Mouse (Mus musculus) ES-E14 (cell line): Measurements from ENCODE around the gene Smim24. TPM values are rescaled to one million over a fixed set of nuclear protein-coding genes. Genes with fewer than 3 reads are reported as not detected.
A peak's percentile ranks its signal among the peaks of the same experiment; 100 is the strongest.

Experiments
- DNase-seq: peaks from one replicate; pipeline ENCODE4 v3.0.0-alpha.2; 2013; ENCODE audit warnings: low read depth, low spot score
- H3K27ac ChIP-seq: 2 replicates; pipeline ENCODE4 v1.5.1; 2012; ENCODE audit warnings: low read depth, mild to moderate bottlenecking, low read length, moderate library complexity, mixed read lengths; ENCODE audit not compliant: poor library complexity, insufficient read depth, severe bottlenecking
- H3K36me3 ChIP-seq: 2 replicates; pipeline ENCODE4 v1.6.1; 2012; ENCODE audit warnings: mild to moderate bottlenecking, low read length, moderate library complexity, mixed read lengths; ENCODE audit not compliant: control insufficient read depth, poor library complexity, insufficient read depth, severe bottlenecking
- H3K4me1 ChIP-seq, 2 experiments: fragments of 150-350 bp in 1 of 2; sonication (generic) in 1 of 2; 2 replicates each; pipeline ENCODE4 v1.6.1; 2012; ENCODE audit warnings: low read length in 2 of 2, mild to moderate bottlenecking in 1 of 2, mixed read lengths in 1 of 2; ENCODE audit not compliant: control insufficient read depth in 2 of 2, insufficient read depth in 2 of 2, poor library complexity in 1 of 2
- H3K4me3 ChIP-seq, 2 experiments: fragments of 150-350 bp in 1 of 2; sonication (generic) in 1 of 2; 2 replicates each; pipeline ENCODE4 v1.5.1; 2012; ENCODE audit warnings: low read length in 2 of 2, low read depth in 1 of 2, mild to moderate bottlenecking in 1 of 2, mixed read lengths in 1 of 2; ENCODE audit not compliant: insufficient read depth in 1 of 2, poor library complexity in 1 of 2, severe bottlenecking in 1 of 2
- H3K9ac ChIP-seq: 2 replicates; pipeline ENCODE4 v1.6.1; 2012; ENCODE audit warnings: low read depth, mild to moderate bottlenecking, low read length, mixed read lengths; ENCODE audit not compliant: poor library complexity, insufficient read depth, severe bottlenecking
- H3K9me3 ChIP-seq: fragments of 150-350 bp; sonication (generic); 2 replicates; pipeline ENCODE4 v1.6.1; 2012; ENCODE audit warnings: low read depth, mild to moderate bottlenecking, low read length; ENCODE audit not compliant: control insufficient read depth, insufficient read depth
- CHD2 ChIP-seq: IDR thresholded peaks from 2 replicates; pipeline ENCODE4 v1.6.1; 2014; ENCODE audit warnings: mild to moderate bottlenecking, low read depth, low read length, inconsistent platforms
- HCFC1 ChIP-seq: IDR thresholded peaks from 2 replicates; pipeline ENCODE4 v1.6.1; 2012; ENCODE audit warnings: low read length, inconsistent platforms, borderline replicate concordance; ENCODE audit not compliant: insufficient read depth
- MAFK ChIP-seq: IDR thresholded peaks from 2 replicates; pipeline ENCODE4 v1.6.1; 2014; ENCODE audit warnings: mild to moderate bottlenecking, low read depth, low read length, inconsistent platforms; ENCODE audit not compliant: insufficient read depth
- ZC3H11A ChIP-seq: IDR thresholded peaks from 2 replicates; pipeline ENCODE4 v1.6.1; 2012; ENCODE audit warnings: low read depth, mild to moderate bottlenecking, inconsistent platforms, low read length, borderline replicate concordance
- ZNF384 ChIP-seq: IDR thresholded peaks from 2 replicates; pipeline ENCODE4 v1.6.1; 2012; ENCODE audit warnings: low read depth, low read length, inconsistent platforms
- in situ Hi-C, 2 experiments: fragments of 600-800 bp; cut with MboI; formaldehyde crosslinking; loops; one replicate each; pipeline ENCODE4 v1.15.1; 2025; ENCODE audit warnings: low sequenced_read_pairs in 2 of 2, inconsistent platforms in 1 of 2; ENCODE audit not compliant: unreplicated experiment in 2 of 2
- total RNA-seq: library from RNA; depleted of rRNA; stranded (reverse); fragments of 300-350 nt; gene quantifications from 2 replicates; pipeline ENCODE4 v1.2.3, GENCODE M21; 2012

Smim24 gene
- total RNA-seq, 1 experiment = 1.7 TPM

DNA sequence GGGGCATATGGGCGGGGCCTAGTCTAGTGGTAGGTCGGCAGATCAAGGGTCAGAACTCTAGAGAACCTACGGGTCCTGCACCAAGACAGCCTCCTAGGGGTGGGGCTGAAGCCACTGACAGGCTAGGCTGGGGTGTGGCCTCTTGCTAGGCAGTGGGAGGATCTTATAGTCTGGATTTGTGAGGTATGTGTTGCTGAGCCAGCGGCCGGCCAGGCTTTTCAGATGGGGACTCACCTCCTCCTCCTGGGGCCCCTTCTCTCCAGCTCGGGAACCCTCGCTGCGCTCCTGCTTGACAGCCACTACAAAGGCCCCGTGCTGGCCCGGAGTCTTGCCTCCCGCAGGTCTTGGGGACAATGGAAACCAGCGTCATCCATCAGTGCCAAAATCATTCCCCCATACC lies 43.7 kb upstream of the Smim24 start:
- H3K27ac ChIP-seq = no peak overlapping the region; the same call in 1 of the 2 replicates
- in situ Hi-C loops = no loop called here
- peak; percentile 87 for DNase-seq
- peak overlapping the region; percentile 69 to 87 for H3K4me3 ChIP-seq
- no peaks in the 10 kb centered on the region for H3K9me3 ChIP-seq
- TF ChIP-seq ZC3H11A = no peak
- H3K9ac ChIP-seq = no peak overlapping the region; the same call in 1 of the 2 replicates
- H3K36me3 ChIP-seq = no peaks in the 10 kb centered on the region
- H3K4me1 ChIP-seq = peaks cover 4 to 12% of the 10 kb centered on the region in 2 experiments; a peak in 3 of 4 replicates

DNA sequence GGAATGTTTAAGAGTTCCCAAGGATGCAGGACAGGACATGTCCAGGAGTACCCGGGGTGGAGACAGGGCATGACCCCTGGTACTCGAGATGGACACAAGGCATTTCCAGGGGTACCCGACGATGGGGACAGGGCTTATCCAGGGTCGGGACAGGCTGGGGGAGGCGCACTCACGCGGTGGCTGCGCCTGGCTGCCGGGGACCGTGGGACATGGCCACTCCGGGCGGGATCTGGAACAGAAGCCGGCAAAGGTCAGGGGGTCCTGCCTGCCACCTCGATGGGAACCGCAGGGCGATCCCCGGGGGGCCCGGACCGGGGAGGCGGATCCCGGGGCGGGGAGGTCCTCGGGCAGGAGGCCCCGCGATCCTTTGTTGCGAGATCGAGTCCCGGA lies 42.9 kb upstream of the Smim24 start:
- H3K4me1 ChIP-seq = peaks cover 9 to 19% of the 10 kb centered on the region in 2 experiments; a peak in 3 of 4 replicates
- no peaks in the 10 kb centered on the region for H3K9me3 ChIP-seq
- H3K4me3 ChIP-seq = peak overlapping the region; percentile 69 to 87
- TF ChIP-seq CHD2 = no peak
- TF ChIP-seq ZNF384 = no peak
- TF ChIP-seq HCFC1 = no peak
- TF ChIP-seq ZC3H11A = no peak
- no peak for TF ChIP-seq MAFK
- H3K9ac ChIP-seq = peak overlapping the region; percentile 67
- no peak for DNase-seq
- H3K27ac ChIP-seq = peak overlapping the region; percentile 2; the same call in 1 of the 2 replicates
- no peaks in the 10 kb centered on the region for H3K36me3 ChIP-seq
- in situ Hi-C loops = no loop called here

DNA sequence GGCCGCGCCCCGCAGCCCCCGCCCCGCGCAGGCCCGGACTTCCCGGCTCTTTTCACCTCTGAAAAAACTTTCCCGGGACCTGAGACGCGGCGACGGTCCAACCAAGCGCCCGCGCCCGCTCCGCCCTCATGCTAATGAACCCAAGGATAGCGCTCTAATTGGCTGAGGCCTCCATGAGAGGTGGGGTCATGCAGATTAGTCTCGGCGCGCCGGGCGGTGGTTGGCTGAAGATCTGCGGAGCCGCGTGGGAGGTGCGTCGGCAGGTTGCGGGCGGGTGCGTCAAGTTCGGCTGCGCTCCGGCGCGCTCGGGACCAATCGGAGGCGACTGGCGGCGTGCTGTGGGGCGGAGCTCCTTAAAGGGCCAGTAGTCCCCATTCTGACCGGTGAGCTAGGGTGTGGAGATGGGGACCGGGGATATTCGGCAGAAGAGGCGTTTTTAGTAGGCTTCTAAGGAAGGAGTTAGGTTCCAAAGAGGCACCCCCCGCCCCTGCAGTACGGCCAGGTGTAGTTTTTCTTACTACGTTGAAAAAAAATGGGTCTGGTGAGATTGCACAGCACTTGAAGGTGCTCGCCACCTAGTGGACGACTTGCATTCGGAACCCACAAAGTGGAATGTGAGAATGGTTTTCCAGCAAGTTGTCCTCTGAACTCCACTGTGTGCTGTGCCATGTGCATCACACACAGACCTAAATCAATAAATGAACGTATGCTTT lies 42.3 kb upstream of the Smim24 start, which contains the start of gene Hmg20b:
TSS of gene Hmg20b (minus strand) at position 130 of the 713 bp plus-strand sequence.
- Histone ChIP-seq H3K36me3 (no peaks in the 10 kb centered on the region), H3K9me3 (no peaks in the 10 kb centered on the region), H3K4me3 (peak within 1 kb of the TSS; percentile 75 to 87), H3K4me1 (peaks cover 11 to 20% of the 10 kb centered on the region in 2 experiments; a peak in 3 of 4 replicates), H3K27ac (peak within 1 kb of the TSS; percentile 69; the same call in 1 of the 2 replicates), H3K9ac (peak within 1 kb of the TSS; percentile 76)
- peak; percentile 97 for DNase-seq
- TF ChIP-seq MAFK (no peak), HCFC1 (no peak), ZC3H11A (no peak), CHD2 (0 out of 2 replicates have a peak, but pooled peaks have one; percentile 15), ZNF384 (peak; percentile 87)
- in situ Hi-C loops = no loop called here

DNA sequence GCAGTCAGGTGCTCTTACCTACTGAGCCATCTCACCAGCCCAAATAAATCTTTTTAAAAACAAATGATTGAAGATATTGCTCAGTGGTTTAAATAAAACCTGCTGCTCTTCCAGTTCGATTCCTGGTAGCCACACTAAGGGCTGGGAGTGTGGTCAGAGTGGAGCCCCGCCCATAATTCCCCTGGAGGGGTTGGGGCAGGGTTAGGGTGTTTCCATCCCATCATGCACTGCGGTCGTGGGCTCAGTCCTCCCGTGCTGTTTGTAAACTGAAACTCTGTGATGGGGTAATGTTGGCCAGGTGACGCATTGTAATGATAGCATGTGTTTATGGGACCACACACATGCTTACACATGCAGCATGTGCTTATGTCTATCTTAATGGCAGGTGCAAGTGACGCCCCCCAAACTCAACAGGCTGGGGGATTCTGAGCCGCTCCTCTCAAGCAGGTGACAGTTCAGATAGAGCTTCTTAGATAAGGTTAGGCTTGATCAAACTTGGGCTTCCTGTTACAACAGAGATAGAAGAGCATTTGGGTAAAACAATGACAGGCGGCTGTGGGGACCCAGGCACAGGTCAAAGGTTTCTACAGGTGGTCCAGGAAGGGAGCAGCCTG lies 41.1 kb upstream of the Smim24 start:
- TF ChIP-seq HCFC1 (no peak), CHD2 (no peak), ZC3H11A (no peak), ZNF384 (no peak), MAFK (no peak)
- Histone ChIP-seq H3K4me3 (peak overlapping the region; percentile 35 to 62), H3K27ac (peak overlapping the region; percentile 1; the same call in 1 of the 2 replicates), H3K36me3 (no peaks in the 10 kb centered on the region), H3K9ac (peak overlapping the region; percentile 49; the same call in 1 of the 2 replicates), H3K4me1 (peaks cover 11 to 23% of the 10 kb centered on the region in 2 experiments; a peak in 3 of 4 replicates), H3K9me3 (no peaks in the 10 kb centered on the region)
- in situ Hi-C loops = no loop called here
- DNase-seq = peak; percentile 81
